Mouse (Mus musculus) thymus, postnatal 36 days (tissue): Measurements from ENCODE around the gene Mcf2l.

Experiments used
- DNase-seq, 2 experiments: peaks; one replicate each; pipeline ENCODE4 v3.0.0; 2022; ENCODE audit warnings: mixed read lengths in 2 of 2

The Mcf2l gene

DNA sequence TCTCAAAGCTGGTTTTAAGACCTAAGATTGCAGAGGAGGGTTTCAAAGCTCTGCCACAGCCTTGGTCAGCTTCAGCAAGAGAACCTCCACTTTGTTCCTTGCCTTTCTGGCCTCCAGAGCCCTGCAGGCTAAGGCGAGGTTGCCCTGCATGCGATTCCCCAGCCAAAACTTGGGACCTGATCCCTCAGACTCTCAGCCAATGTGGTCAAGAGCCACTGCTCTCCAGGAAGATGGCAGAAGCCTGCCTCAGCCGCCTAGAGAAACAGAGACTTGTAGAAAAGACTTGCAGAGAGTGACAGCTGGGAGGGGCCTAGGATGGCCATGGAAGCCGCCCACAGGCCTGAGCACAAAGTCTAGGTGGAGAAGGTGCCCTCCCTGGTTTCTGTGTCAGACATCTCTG is 1.4 kb downstream of the Mcf2l start:
- no peak for DNase-seq

GRCm38 (mm10) chr8:12877126-12877525 is 3.5 kb downstream of the Mcf2l start:
- no peak for DNase-seq

GRCm38 (mm10) chr8:12880163-12880562 is 6.6 kb downstream of the Mcf2l start:
- no peak for DNase-seq

- DNase-seq = no peak
Observed at GRCm38 (mm10) chr8:12883051-12884004, 9.7 kb downstream of the Mcf2l start.

GRCm38 (mm10) chr8:12887772-12888435 is 14.3 kb downstream of the Mcf2l start:
- no peak for DNase-seq

- no peak for DNase-seq
Observed at GRCm38 (mm10) chr8:12889046-12889598, 15.5 kb downstream of the Mcf2l start.

GRCm38 (mm10) chr8:12892882-12893446 is 19.4 kb downstream of the Mcf2l start:
- DNase-seq = no peak

DNA sequence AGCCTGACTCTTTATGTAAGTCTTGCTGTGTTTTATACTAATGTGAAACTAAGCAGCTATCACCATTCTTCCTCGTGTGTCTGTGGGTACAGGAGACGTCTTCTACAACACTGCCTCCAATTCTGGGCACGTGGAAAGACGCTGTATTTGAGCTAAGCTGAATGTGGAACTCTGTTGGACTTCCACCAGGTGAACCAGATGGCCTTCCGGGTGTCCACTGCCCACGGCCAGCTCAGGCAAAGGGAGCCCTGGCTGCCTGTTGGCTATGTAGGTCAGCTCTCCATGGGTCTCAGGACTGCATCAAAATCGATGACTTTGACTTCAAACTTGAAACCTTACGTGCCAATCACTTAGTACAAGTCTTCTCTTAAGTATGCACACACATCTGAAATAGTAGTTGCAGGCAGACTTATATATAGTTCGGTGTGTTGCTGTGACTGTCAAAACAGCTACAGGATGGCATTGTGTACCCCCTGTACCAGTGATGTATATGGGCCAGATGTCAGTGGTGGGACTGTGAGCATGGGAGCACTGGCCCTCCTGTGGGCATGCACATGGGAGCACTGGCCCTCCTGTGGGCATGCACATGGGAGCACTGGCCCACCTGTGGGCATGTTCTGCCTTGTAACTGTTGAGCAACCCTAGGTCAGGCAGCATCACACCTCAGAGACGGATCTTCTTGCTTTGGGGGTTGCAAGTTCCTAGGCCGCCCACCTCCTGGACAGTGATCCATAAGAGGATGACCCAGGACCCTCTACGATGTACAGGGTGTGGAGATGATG is 20.4 kb downstream of the Mcf2l start:
- no peak for DNase-seq

DNA sequence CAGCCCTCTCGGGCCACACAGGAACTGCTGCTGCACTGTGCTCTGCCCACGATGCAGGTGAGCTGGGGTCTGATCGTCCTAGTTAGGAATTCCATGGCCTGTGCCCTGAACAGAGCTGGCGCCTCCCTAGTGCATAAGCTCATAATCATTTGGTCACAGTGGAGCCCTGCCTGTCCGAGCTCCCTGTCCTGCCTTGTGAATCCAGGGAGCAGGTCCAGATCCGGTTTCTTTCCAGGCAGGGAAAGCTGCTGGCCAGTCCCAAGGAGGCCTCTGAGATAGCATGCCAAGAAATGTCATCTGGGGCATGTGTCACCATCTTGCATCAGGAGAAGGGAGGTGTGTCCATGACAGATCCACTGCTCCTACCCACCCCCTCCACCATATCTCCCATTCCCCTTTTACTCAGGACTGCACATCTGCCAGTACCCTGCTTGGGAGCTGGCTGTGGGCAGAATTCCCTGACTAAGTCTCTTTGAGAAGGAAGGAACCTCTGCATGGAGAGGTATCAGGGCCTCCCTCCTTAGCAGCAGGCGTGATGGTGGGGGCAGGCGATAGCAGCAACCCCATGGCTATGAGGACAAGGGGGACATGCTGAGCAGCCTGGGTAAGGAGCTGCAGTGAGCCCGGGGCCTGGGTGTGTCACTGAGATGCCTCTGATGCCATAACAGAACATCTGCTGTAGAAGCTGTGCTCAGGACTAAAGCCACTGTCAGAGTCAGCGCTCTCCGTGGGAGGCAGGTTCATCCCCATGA is 21.4 kb downstream of the Mcf2l start:
- no peak for DNase-seq

DNA sequence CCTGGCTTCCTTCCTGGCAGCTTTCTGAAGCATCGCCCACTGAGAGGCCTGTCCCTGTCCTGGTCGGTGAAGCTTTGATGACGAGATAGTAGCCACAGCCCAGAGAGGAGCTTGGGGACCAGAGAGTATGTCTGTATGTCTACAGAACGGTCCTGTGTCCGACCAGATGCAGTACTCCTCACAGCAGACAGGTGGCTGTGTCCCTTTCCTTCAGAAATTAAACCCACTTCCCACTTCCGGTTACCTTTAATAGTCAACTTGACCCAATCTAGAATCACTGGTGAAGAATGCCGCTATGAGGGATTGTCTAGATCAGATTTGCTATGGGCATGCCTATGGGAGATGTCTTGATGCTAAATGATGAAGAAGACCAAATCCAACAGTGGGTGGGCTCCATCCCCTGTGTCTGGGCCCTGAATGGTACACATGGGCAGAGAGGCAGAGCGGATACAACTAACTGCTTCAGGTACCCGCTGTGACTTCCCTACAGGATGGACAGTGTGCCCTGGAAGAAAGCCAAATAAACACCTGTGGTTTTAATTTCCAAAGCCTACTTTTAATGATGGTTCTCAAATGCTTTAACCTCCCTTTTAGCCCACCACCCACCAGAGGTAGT is 22.0 kb downstream of the Mcf2l start:
- DNase-seq = no peak

DNA sequence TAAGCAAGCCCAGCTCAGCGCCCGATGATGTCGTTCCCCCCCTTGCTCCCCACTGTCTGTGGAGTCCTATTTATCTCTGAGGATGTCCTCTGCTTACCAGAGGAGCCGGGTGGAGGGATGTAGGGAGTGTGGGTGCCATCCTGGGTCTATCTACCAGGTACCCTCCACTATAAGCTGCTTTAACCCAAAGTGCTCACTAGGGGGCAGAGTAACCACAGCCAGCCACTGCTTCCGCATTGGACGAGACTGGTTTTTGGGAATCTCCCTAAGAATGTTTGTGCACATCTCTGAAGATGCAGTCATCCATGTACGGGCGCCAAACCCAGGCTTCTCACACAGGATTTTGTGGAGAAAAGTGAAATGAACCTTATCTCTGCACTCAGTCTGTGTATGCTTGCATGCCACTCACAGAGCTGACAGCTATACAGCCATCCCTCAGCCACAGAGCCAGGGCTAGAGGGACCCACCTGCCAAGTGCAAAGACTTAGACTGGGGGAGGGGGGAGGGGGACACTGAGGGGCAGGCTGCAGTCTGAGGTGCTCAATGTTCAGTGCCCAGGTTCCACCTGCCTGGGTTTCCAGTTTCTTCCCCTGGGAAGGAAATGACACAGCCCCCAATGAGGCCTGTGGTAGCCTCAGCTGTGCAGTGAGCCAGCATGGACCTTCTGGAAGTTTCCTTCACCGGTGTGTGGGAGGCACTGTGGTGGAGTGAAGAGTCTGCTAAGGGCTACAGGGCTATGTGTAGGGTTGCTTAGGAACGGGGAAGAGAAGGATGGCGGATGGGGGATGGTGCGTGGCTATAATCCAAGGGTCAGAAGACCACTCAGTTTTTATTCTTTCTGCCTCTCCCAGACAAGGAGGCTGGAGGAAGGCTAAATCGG is 23.1 kb downstream of the Mcf2l start:
- peak; percentile 15 to 29 for DNase-seq

DNA sequence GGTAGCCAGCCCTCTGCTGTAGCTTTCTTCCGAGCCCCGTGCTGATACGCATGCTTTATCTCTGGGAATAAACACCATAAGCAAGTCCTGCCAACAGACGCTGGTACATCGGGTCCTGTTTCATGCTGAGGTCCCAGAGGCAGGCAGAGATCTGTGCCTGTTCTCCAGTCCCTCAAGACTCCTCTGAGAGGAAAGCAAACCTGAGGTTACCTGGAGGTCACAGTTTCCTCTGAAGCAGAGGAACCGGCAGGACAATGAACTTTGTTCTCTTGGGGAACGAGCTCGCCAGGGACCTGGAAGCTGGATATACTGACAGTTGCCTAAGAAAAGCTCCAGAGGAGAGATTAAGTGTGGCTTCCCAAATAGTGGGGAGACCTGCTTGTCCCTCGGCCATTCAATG is 24.2 kb downstream of the Mcf2l start:
- no peak for DNase-seq

GRCm38 (mm10) chr8:12903790-12904415 is 30.3 kb downstream of the Mcf2l start:
- DNase-seq = no peak

DNA sequence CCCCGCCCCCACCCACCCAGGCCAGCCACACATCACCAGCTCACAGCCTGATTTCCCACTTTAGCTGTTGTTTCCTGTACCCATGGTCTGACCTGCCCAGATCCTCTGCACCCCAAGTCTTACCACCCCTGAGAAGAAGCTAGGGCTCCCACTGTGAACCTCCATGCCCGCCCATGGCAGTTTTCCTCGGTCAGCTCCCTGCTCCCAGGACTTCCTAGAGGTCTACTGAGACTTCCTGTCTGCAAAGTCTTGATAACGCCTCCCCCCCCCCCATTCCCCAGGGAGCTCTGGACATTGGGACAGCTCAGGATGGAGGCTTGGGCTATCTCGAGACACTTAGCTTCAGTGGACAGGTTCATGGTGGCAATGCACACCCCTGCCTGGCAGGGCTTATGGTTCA is 31.5 kb downstream of the Mcf2l start:
- DNase-seq = no peak

- DNase-seq = no peak
Observed at GRCm38 (mm10) chr8:12905599-12906321, 32.2 kb downstream of the Mcf2l start.

- DNase-seq = no peak
Observed at GRCm38 (mm10) chr8:12906597-12906996, 33.0 kb downstream of the Mcf2l start.

GRCm38 (mm10) chr8:12907730-12908129 is 34.1 kb downstream of the Mcf2l start:
- DNase-seq = no peak

DNA sequence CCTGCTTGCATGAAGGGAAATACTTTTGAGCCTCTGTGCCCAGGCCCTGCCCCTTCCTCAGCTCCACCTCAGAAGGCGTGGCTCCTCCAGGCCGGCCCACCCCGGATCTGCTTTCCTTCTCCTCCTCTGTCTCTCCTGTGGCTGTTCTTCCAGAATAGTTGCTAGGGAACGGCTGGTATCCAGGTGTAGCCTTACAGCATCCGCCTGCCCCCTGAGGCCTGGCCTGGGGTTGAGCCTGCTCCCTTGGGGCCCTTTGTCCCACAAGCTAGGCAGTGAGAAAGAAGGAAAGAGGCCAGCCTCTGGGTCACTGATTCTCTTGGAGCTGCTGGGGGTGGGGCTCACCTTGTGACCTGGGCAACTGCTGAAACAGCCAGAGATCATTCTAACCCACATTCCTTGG is 38.4 kb downstream of the Mcf2l start:
- no peak for DNase-seq
